In genomic region chr2:113758311-113759161, GRCm38 (mm10) we compare ENCODE assay signal across 8 mouse cellular contexts. TPM values are rescaled to one million over a fixed set of nuclear protein-coding genes. Genes with fewer than 3 reads are reported as not detected.
DNase-seq lines count a peak whose midpoint lies in the region; ATAC-seq and TF ChIP-seq lines count a peak whose summit lies in the region.

TSS of gene Grem1 (minus strand) at chr2:113758646.

- peak within 1 kb of the TSS; percentile 64 for H3K9ac ChIP-seq in hindbrain, embryonic 12.5 days
- H3K9ac ChIP-seq in midbrain, embryonic 13.5 days (replicated peaks) = peak within 1 kb of the TSS; percentile 67

- H3K36me3 ChIP-seq in hindbrain, embryonic 12.5 days = no peaks in the 10 kb centered on the region
- H3K36me3 ChIP-seq in midbrain, embryonic 13.5 days = no peaks in the 10 kb centered on the region

- H3K27ac ChIP-seq in cerebellum, adult 2 months (ENCODE audit: insufficient read depth, low read length) = no peak within 1 kb of the TSS
- H3K27ac ChIP-seq in hindbrain, embryonic 12.5 days = peak within 1 kb of the TSS; percentile 12; the same call in 1 of the 2 replicates
- H3K27ac ChIP-seq in midbrain, embryonic 13.5 days = no peak within 1 kb of the TSS

- TF ChIP-seq POLR2A in cerebellum, adult 2 months (IDR thresholded peaks at IDR 0.05; ENCODE audit: borderline replicate concordance, insufficient read depth, low read length) = no peak

- peak within 1 kb of the TSS; percentile 98 for H3K4me2 ChIP-seq in hindbrain, embryonic 12.5 days (replicated peaks)
- peak within 1 kb of the TSS; percentile 94 for H3K4me2 ChIP-seq in midbrain, embryonic 13.5 days (replicated peaks)

- H3K4me1 ChIP-seq in cerebellum, adult 2 months (ENCODE audit: control insufficient read depth, insufficient read depth, low read length) = no peaks in the 10 kb centered on the region
- H3K4me1 ChIP-seq in hindbrain, embryonic 12.5 days = peaks cover 23% of the 10 kb centered on the region
- H3K4me1 ChIP-seq in midbrain, embryonic 13.5 days (replicated peaks) = peaks cover 18% of the 10 kb centered on the region

- peak in 1 of 2 experiments; percentile 30 for DNase-seq in cerebellum, adult 2 months
- no peak for DNase-seq in cerebellum, adult 9-11 months
- DNase-seq in right cerebral cortex, postnatal 14 days = peak; percentile 26
- DNase-seq in right cerebral cortex, postnatal 36 days (ENCODE audit: low spot score in 2 of 2) = no peak
- no peak for DNase-seq in thymus, postnatal 36 days

- no peaks in the 10 kb centered on the region; the same call in 1 of the 2 replicates for H3K27me3 ChIP-seq in cerebellum, adult 2 months (ENCODE audit: control insufficient read depth, insufficient read depth, low read length)
- H3K27me3 ChIP-seq in hindbrain, embryonic 12.5 days = peaks cover 50% of the 10 kb centered on the region
- H3K27me3 ChIP-seq in midbrain, embryonic 13.5 days = peaks cover 57% of the 10 kb centered on the region

- under 1% methylated on average over 64 of the region's 64 CpGs for WGBS in cerebellum, adult 2 months
- under 1% methylated on average over 62 of the region's 64 CpGs for WGBS in hindbrain, embryonic 12.5 days
- WGBS in midbrain, embryonic 13.5 days = under 1% methylated on average over 63 of the region's 64 CpGs

- H3K4me3 ChIP-seq in cerebellum, adult 2 months (replicated peaks; ENCODE audit: insufficient read depth, low read depth, low read length) = peak within 1 kb of the TSS; percentile 21
- peak within 1 kb of the TSS; percentile 57 for H3K4me3 ChIP-seq in hindbrain, embryonic 12.5 days
- peak within 1 kb of the TSS; percentile 55 for H3K4me3 ChIP-seq in midbrain, embryonic 13.5 days (replicated peaks)

- peak; percentile 83 for ATAC-seq in hindbrain, embryonic 12.5 days (ENCODE audit: low FRiP score)
- ATAC-seq in midbrain, embryonic 13.5 days = peak; percentile 82
- ATAC-seq in inflammation-experienced regulatory T-cells, adult 6 months = no peak

- TF ChIP-seq CTCF in cerebellum, adult 2 months (IDR thresholded peaks at IDR 0.05; ENCODE audit: borderline replicate concordance, insufficient read depth, low read depth, low read length) = no peak

- H3K9me3 ChIP-seq in hindbrain, embryonic 12.5 days (replicated peaks) = no peaks in the 10 kb centered on the region
- no peaks in the 10 kb centered on the region for H3K9me3 ChIP-seq in midbrain, embryonic 13.5 days

RNA-seq across cellular contexts. Expression of gene Grem1, which starts in this region (rescaled TPM):
- polyA plus RNA-seq in cerebellum, adult 2 months (2012; rRNA removed) = 1.4 and 1.5 TPM in 2 replicates
- polyA plus RNA-seq in hindbrain, embryonic 12.5 days (2016; fragmentation: Nextera tagmentation; extraction: Ambion mirVana) = 1.4 and 1.5 TPM in 2 replicates
- polyA plus RNA-seq in midbrain, embryonic 13.5 days (2015; fragmentation: Nextera tagmentation; extraction: Ambion mirVana) = 0.63 and 0.77 TPM in 2 replicates
- not detected for polyA plus RNA-seq in inflammation-experienced regulatory T-cells, adult 6 months (2017; shearing (Covaris generic))

Comparison
In these comparisons a context has a peak if more than half of its experiments do, and no peak if none do; other contexts are left out.
1. Peak in ATAC-seq, H3K4me3 ChIP-seq, H3K9ac ChIP-seq and H3K4me2 ChIP-seq in midbrain, embryonic 13.5 days; RNA of the gene not detected or under 1 TPM.